Mouse (Mus musculus) embryonic fibroblast, embryonic 13.5 days (primary cell): ENCODE measurements around the gene Aim2.

Source experiments
- CTCF ChIP-seq: IDR thresholded peaks from 2 replicates; pipeline ENCODE4 v1.5.1; 2011; ENCODE audit warnings: mild to moderate bottlenecking, control low read depth, low read length, moderate library complexity, borderline replicate concordance; ENCODE audit not compliant: insufficient read depth
- POLR2A ChIP-seq: IDR thresholded peaks from 2 replicates; pipeline ENCODE4 v1.6.1; 2011; ENCODE audit warnings: low read depth, mild to moderate bottlenecking, control low read depth, low read length, moderate library complexity

DNA sequence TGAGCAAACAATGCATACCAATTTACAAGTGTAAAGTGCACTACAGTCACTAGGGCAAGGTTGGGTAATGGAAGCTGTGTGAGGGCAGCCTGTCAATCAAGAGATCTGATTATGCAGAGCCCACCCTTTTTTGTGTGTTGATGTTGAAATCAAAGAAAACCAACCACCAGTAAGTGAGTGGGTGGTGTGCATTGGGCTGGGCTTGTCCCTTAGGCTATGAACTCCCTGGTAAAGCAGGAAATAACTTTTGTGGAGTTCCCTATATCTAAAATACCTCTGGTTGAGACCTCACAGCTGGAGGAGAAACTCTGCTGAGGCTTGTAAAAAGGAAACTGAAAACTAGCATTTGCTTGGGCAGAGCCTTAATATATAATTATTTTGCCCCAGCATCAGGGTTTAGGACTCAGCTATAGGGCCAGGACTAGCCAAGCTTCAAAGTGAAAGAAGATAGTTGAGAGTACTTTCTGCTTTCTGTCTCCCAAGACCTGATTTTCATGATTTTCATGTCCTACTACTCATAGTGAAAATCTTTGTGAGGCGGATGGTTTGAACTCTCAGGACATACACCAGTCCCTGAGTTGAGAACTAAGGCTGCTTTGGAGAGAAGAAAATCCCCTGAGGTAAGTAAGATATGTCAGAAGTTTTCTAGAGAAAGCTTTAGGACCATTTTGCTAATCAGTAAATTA lies 68.4 kb downstream of the Aim2 start:
- no peak for TF ChIP-seq POLR2A
- TF ChIP-seq CTCF: no peak
